Mouse (Mus musculus): ENCODE data around the gene Mthfd1l. TPM values are rescaled to one million over a fixed set of nuclear protein-coding genes. Genes with fewer than 3 reads are reported as not detected.

The Mthfd1l gene
- polyA plus RNA-seq, 1 experiment from 2014 or later: 11.2 TPM

- ATAC-seq (ENCODE audit: low FRiP score): no peak
- 94% methylated on average over 15 of the region's 15 CpGs for whole genome bisulfite sequencing
- Histone ChIP-seq H3K4me1 (no peaks in the 10 kb centered on the region), H3K27me3 (no peaks in the 10 kb centered on the region), H3K9me3 (no peaks in the 10 kb centered on the region), H3K4me3 (replicated peaks) (no peak overlapping the region), H3K9ac (no peak overlapping the region), H3K4me2 (no peak overlapping the region), H3K36me3 (replicated peaks) (peaks cover 6% of the 10 kb centered on the region), H3K27ac (no peak overlapping the region)
These were observed 56.0 kb downstream of the Mthfd1l start for GRCm38 (mm10) chr10:4028851-4029442.

GRCm38 (mm10) chr10:4033761-4034160, 60.8 kb downstream of the Mthfd1l start:
- H3K4me2 ChIP-seq: no peak overlapping the region
- 80% methylated on average over 9 of the region's 9 CpGs for WGBS
- ATAC-seq (ENCODE audit: low FRiP score): no peak
- no peaks in the 10 kb centered on the region for H3K27me3 ChIP-seq
- H3K4me1 ChIP-seq: no peaks in the 10 kb centered on the region
- no peaks in the 10 kb centered on the region for H3K9me3 ChIP-seq
- no peak overlapping the region for H3K4me3 ChIP-seq (replicated peaks)
- no peak overlapping the region for H3K9ac ChIP-seq
- H3K36me3 ChIP-seq (replicated peaks): peaks cover 3% of the 10 kb centered on the region
- no peak overlapping the region for H3K27ac ChIP-seq

GRCm38 (mm10) chr10:4036476-4036875, 63.6 kb downstream of the Mthfd1l start:
- Histone ChIP-seq H3K27ac (no peak overlapping the region), H3K4me2 (no peak overlapping the region), H3K4me1 (no peaks in the 10 kb centered on the region), H3K36me3 (replicated peaks) (no peaks in the 10 kb centered on the region), H3K9me3 (no peaks in the 10 kb centered on the region), H3K27me3 (no peaks in the 10 kb centered on the region), H3K4me3 (replicated peaks) (no peak overlapping the region), H3K9ac (no peak overlapping the region)
- whole genome bisulfite sequencing: 94% methylated on average over 7 of the region's 7 CpGs
- ATAC-seq (ENCODE audit: low FRiP score): no peak

GRCm38 (mm10) chr10:4037066-4037465, 64.1 kb downstream of the Mthfd1l start:
- no peak overlapping the region for H3K4me2 ChIP-seq
- no peak overlapping the region for H3K4me3 ChIP-seq (replicated peaks)
- no peaks in the 10 kb centered on the region for H3K27me3 ChIP-seq
- H3K27ac ChIP-seq: no peak overlapping the region
- no peak overlapping the region for H3K9ac ChIP-seq
- H3K9me3 ChIP-seq: no peaks in the 10 kb centered on the region
- WGBS: 89% methylated on average over 3 of the region's 3 CpGs
- no peak for ATAC-seq (ENCODE audit: low FRiP score)
- no peaks in the 10 kb centered on the region for H3K4me1 ChIP-seq
- H3K36me3 ChIP-seq (replicated peaks): no peaks in the 10 kb centered on the region

GRCm38 (mm10) chr10:4038576-4038975, 65.7 kb downstream of the Mthfd1l start:
- H3K4me2 ChIP-seq: no peak overlapping the region
- ATAC-seq (ENCODE audit: low FRiP score): no peak
- H3K36me3 ChIP-seq (replicated peaks): 0 out of 2 replicates have a peak, but pooled peaks cover 4% of the 10 kb centered on the region
- no peak overlapping the region for H3K9ac ChIP-seq
- no peaks in the 10 kb centered on the region for H3K27me3 ChIP-seq
- no peak overlapping the region for H3K27ac ChIP-seq
- H3K4me3 ChIP-seq (replicated peaks): no peak overlapping the region
- no peaks in the 10 kb centered on the region for H3K9me3 ChIP-seq
- H3K4me1 ChIP-seq: no peaks in the 10 kb centered on the region
- 94% methylated on average over 11 of the region's 11 CpGs for WGBS

GRCm38 (mm10) chr10:4041691-4042090, 68.8 kb downstream of the Mthfd1l start:
- Histone ChIP-seq H3K27ac (no peak overlapping the region), H3K36me3 (replicated peaks) (0 out of 2 replicates have a peak, but pooled peaks cover 4% of the 10 kb centered on the region), H3K4me1 (no peaks in the 10 kb centered on the region), H3K4me3 (replicated peaks) (no peak overlapping the region), H3K27me3 (no peaks in the 10 kb centered on the region), H3K9me3 (no peaks in the 10 kb centered on the region), H3K9ac (no peak overlapping the region), H3K4me2 (no peak overlapping the region)
- WGBS: 83% methylated on average over 9 of the region's 9 CpGs
- ATAC-seq (ENCODE audit: low FRiP score): no peak

- Histone ChIP-seq H3K9ac (no peak overlapping the region), H3K36me3 (replicated peaks) (0 out of 2 replicates have a peak, but pooled peaks cover 8% of the 10 kb centered on the region), H3K4me1 (no peaks in the 10 kb centered on the region), H3K27ac (no peak overlapping the region), H3K4me2 (no peak overlapping the region), H3K27me3 (no peaks in the 10 kb centered on the region), H3K4me3 (replicated peaks) (no peak overlapping the region), H3K9me3 (no peaks in the 10 kb centered on the region)
- ATAC-seq (ENCODE audit: low FRiP score): no peak
- WGBS: 83% methylated on average over 7 of the region's 7 CpGs
These were observed 71.5 kb downstream of the Mthfd1l start for GRCm38 (mm10) chr10:4044421-4044820.

- no peak overlapping the region for H3K27ac ChIP-seq
- no peaks in the 10 kb centered on the region for H3K9me3 ChIP-seq
- 0 out of 2 replicates have a peak, but pooled peaks cover 8% of the 10 kb centered on the region for H3K36me3 ChIP-seq (replicated peaks)
- no peak overlapping the region for H3K4me2 ChIP-seq
- no peaks in the 10 kb centered on the region for H3K27me3 ChIP-seq
- no peak for ATAC-seq (ENCODE audit: low FRiP score)
- 79% methylated on average over 4 of the region's 4 CpGs for WGBS
- no peak overlapping the region for H3K9ac ChIP-seq
- H3K4me1 ChIP-seq: no peaks in the 10 kb centered on the region
- no peak overlapping the region for H3K4me3 ChIP-seq (replicated peaks)
These were observed 73.6 kb downstream of the Mthfd1l start for GRCm38 (mm10) chr10:4046496-4046895.

- no peak for ATAC-seq (ENCODE audit: low FRiP score)
These were observed 74.7 kb downstream of the Mthfd1l start for GRCm38 (mm10) chr10:4047666-4048065.

GRCm38 (mm10) chr10:4050236-4050635, 77.3 kb downstream of the Mthfd1l start:
- no peak overlapping the region for H3K4me3 ChIP-seq (replicated peaks)
- H3K36me3 ChIP-seq (replicated peaks): 0 out of 2 replicates have a peak, but pooled peaks cover 4% of the 10 kb centered on the region
- ATAC-seq (ENCODE audit: low FRiP score): no peak
- H3K9ac ChIP-seq: no peak overlapping the region
- no peaks in the 10 kb centered on the region for H3K9me3 ChIP-seq
- 94% methylated on average over 4 of the region's 4 CpGs for WGBS
- H3K4me2 ChIP-seq: no peak overlapping the region
- no peaks in the 10 kb centered on the region for H3K27me3 ChIP-seq
- no peak overlapping the region for H3K27ac ChIP-seq
- no peaks in the 10 kb centered on the region for H3K4me1 ChIP-seq

More at GRCm38 (mm10) chr10:4047666-4048065, 74.7 kb downstream of the Mthfd1l start:
- no peaks in the 10 kb centered on the region for H3K9me3 ChIP-seq
- no peaks in the 10 kb centered on the region for H3K27me3 ChIP-seq
- 83% methylated on average over 6 of the region's 6 CpGs for WGBS
- no peak overlapping the region for H3K4me2 ChIP-seq
- H3K36me3 ChIP-seq (replicated peaks): 0 out of 2 replicates have a peak, but pooled peaks cover 5% of the 10 kb centered on the region
- no peak overlapping the region for H3K9ac ChIP-seq
- H3K4me3 ChIP-seq (replicated peaks): no peak overlapping the region
- H3K4me1 ChIP-seq: no peaks in the 10 kb centered on the region
- H3K27ac ChIP-seq: no peak overlapping the region

- no peak overlapping the region for H3K4me3 ChIP-seq (replicated peaks)
- no peaks in the 10 kb centered on the region for H3K9me3 ChIP-seq
- no peak overlapping the region for H3K27ac ChIP-seq
- 0 out of 2 replicates have a peak, but pooled peaks cover 4% of the 10 kb centered on the region for H3K36me3 ChIP-seq (replicated peaks)
- no peak overlapping the region for H3K4me2 ChIP-seq
- H3K4me1 ChIP-seq: no peaks in the 10 kb centered on the region
- WGBS: 94% methylated on average over 4 of the region's 4 CpGs
- ATAC-seq (ENCODE audit: low FRiP score): no peak
- no peaks in the 10 kb centered on the region for H3K27me3 ChIP-seq
- no peak overlapping the region for H3K9ac ChIP-seq
These were observed 79.8 kb downstream of the Mthfd1l start for GRCm38 (mm10) chr10:4052711-4053110.

- ATAC-seq (ENCODE audit: low FRiP score): no peak
- no peak overlapping the region for H3K27ac ChIP-seq
- no peak overlapping the region for H3K9ac ChIP-seq
- H3K4me3 ChIP-seq (replicated peaks): no peak overlapping the region
- WGBS: 86% methylated on average over 19 of the region's 19 CpGs
- no peaks in the 10 kb centered on the region for H3K9me3 ChIP-seq
- H3K4me1 ChIP-seq: no peaks in the 10 kb centered on the region
- no peaks in the 10 kb centered on the region for H3K27me3 ChIP-seq
- H3K36me3 ChIP-seq (replicated peaks): 0 out of 2 replicates have a peak, but pooled peaks cover 4% of the 10 kb centered on the region
- H3K4me2 ChIP-seq: no peak overlapping the region
These were observed 80.6 kb downstream of the Mthfd1l start for GRCm38 (mm10) chr10:4053278-4054061.
